Mouse (Mus musculus): ENCODE data around the gene Zfp987. TPM values are rescaled to one million over a fixed set of nuclear protein-coding genes. Genes with fewer than 3 reads are reported as not detected.
"Not testable (repeated sequence)": the region's sequence is repeated elsewhere in the genome, so short reads cannot be mapped to it uniquely, and the experiment has no call there.

The Zfp987 gene
- total RNA-seq, 2 experiments from 2014 or later = not detected

GRCm38 (mm10) chr4:146173378-146174226 is 76.5 kb downstream of the Zfp987 start:
- DNase-seq (ENCODE audit: low spot score in 2 of 2) = not testable (repeated sequence)

Other genes with a start within 250 kb of the Zfp987 start
- under 1 TPM; 0.40 to 0.56 TPM for gene Zfp986, start 228.5 kb upstream of the Zfp987 start, total RNA-seq (2021)
- gene Zfp600, start 59.5 kb downstream of the Zfp987 start, total RNA-seq (2021) = not detected